ENCODE assay signal across 8 mouse cellular contexts in genomic region chr5:106860415-106860814, GRCm38 (mm10).
A peak's percentile ranks its signal among the peaks of the same experiment; 100 is the strongest.
DNase-seq lines count a peak whose midpoint lies in the region; ATAC-seq and TF ChIP-seq lines count a peak whose summit lies in the region.

No protein-coding gene starts in this region.

- H3K4me3 ChIP-seq in heart, adult 2 months = no peak overlapping the region
- H3K4me3 ChIP-seq in embryonic facial prominence, embryonic 11.5 days (ENCODE audit: low read depth, low read length) = no peak overlapping the region
- H3K4me3 ChIP-seq in hindbrain, postnatal 0 days (ENCODE audit: low read length) = no peak overlapping the region

- intact Hi-C loops in heart, adult 2 months (cut with DNase I) = loop anchor here (1.0 to 10.0 kb wide), 4 partner anchors 104 to 734 kb away; partner anchors contain the start of genes Cdc7, Glmn and Rpap2

- no peaks in the 10 kb centered on the region for H3K4me1 ChIP-seq in heart, adult 2 months (ENCODE audit: control insufficient read depth, insufficient read depth, low read length)
- no peaks in the 10 kb centered on the region for H3K4me1 ChIP-seq in embryonic facial prominence, embryonic 11.5 days (ENCODE audit: control insufficient read depth, insufficient read depth, low read length)
- no peaks in the 10 kb centered on the region for H3K4me1 ChIP-seq in hindbrain, postnatal 0 days (ENCODE audit: insufficient read depth, low read length)

- H3K79me2 ChIP-seq in heart, adult 2 months (replicated peaks; ENCODE audit: control insufficient read depth, insufficient read depth, low read length) = no peaks in the 10 kb centered on the region

- DNase-seq in heart, adult 2 months = peak; percentile 39 to 66
- DNase-seq in heart, adult 11 months = no peak
- peak; percentile 75 for DNase-seq in adrenal gland, postnatal 10 days
- DNase-seq in embryonic facial prominence, embryonic 11.5 days (ENCODE audit: low spot score) = peak; percentile 87
- peak; percentile 79 for DNase-seq in hindbrain, postnatal 0 days (ENCODE audit: low spot score)
- peak; percentile 5 to 73 for DNase-seq in left cerebral cortex, adult 9 months (ENCODE audit: low spot score in 2 of 2)
- DNase-seq in mesoderm, embryonic 11.5 days (ENCODE audit: low read depth, low spot score) = peak; percentile 75
- DNase-seq in skeletal muscle tissue, adult 2 months (ENCODE audit: low read depth, low spot score) = peak; percentile 19

- H3K9me3 ChIP-seq in embryonic facial prominence, embryonic 11.5 days (replicated peaks; ENCODE audit: control insufficient read depth, low read length) = no peaks in the 10 kb centered on the region
- no peaks in the 10 kb centered on the region for H3K9me3 ChIP-seq in hindbrain, postnatal 0 days (ENCODE audit: low read length)

- H3K27ac ChIP-seq in heart, adult 2 months = no peak overlapping the region
- H3K27ac ChIP-seq in embryonic facial prominence, embryonic 11.5 days (replicated peaks; ENCODE audit: low read depth, low read length) = no peak overlapping the region
- no peak overlapping the region for H3K27ac ChIP-seq in hindbrain, postnatal 0 days

- no peak for TF ChIP-seq POLR2A in heart, adult 2 months (IDR thresholded peaks at IDR 0.05; ENCODE audit: insufficient read depth, low read depth, low read length)

- no peaks in the 10 kb centered on the region for H3K27me3 ChIP-seq in heart, adult 2 months (ENCODE audit: control insufficient read depth, insufficient read depth, low read length)
- no peaks in the 10 kb centered on the region for H3K27me3 ChIP-seq in embryonic facial prominence, embryonic 11.5 days (ENCODE audit: control insufficient read depth, insufficient read depth, low read length)
- H3K27me3 ChIP-seq in hindbrain, postnatal 0 days (ENCODE audit: insufficient read depth, low read length) = no peaks in the 10 kb centered on the region

- no peak overlapping the region for H3K9ac ChIP-seq in heart, adult 2 months (ENCODE audit: low read depth, low read length)
- no peak overlapping the region for H3K9ac ChIP-seq in embryonic facial prominence, embryonic 11.5 days (replicated peaks; ENCODE audit: low read length)
- H3K9ac ChIP-seq in hindbrain, postnatal 0 days (replicated peaks; ENCODE audit: low read length) = no peak overlapping the region

- H3K4me2 ChIP-seq in embryonic facial prominence, embryonic 11.5 days (ENCODE audit: low read depth, low read length) = no peak overlapping the region
- H3K4me2 ChIP-seq in hindbrain, postnatal 0 days (ENCODE audit: low read depth, low read length) = no peak overlapping the region

- TF ChIP-seq CTCF in heart, adult 2 months (IDR thresholded peaks at IDR 0.05) = peak; percentile 90
- peak; percentile 86 for TF ChIP-seq CTCF in hindbrain, postnatal 0 days (IDR thresholded peaks at IDR 0.05; ENCODE audit: low read depth)

- no peak; the same call in 1 of the 2 replicates for ATAC-seq in embryonic facial prominence, embryonic 11.5 days (replicated peaks; ENCODE audit: insufficient number of reproducible peaks, low FRiP score, low TSS enrichment, low read depth)
- peak; percentile 77 for ATAC-seq in hindbrain, postnatal 0 days

- 34% methylated on average over 3 of the region's 3 CpGs for WGBS in heart, adult 2 months
- WGBS in embryonic facial prominence, embryonic 11.5 days = 43% methylated on average over 3 of the region's 3 CpGs
- WGBS in hindbrain, postnatal 0 days = 39% methylated on average over 3 of the region's 3 CpGs

- no peaks in the 10 kb centered on the region for H3K36me3 ChIP-seq in heart, adult 2 months (ENCODE audit: control insufficient read depth, insufficient read depth, low read length)
- no peaks in the 10 kb centered on the region for H3K36me3 ChIP-seq in embryonic facial prominence, embryonic 11.5 days (replicated peaks; ENCODE audit: control insufficient read depth, insufficient read depth, low read depth, low read length)
- H3K36me3 ChIP-seq in hindbrain, postnatal 0 days (ENCODE audit: insufficient read depth, low read length) = no peaks in the 10 kb centered on the region

- TF ChIP-seq EP300 in heart, adult 2 months (IDR thresholded peaks at IDR 0.05; ENCODE audit: insufficient read depth, low read depth, low read length) = 0 out of 2 replicates have a peak, but pooled peaks have one; percentile 37
